Mouse (Mus musculus) monocyte, adult 59 days (primary cell): ENCODE results near the gene Ptgdr. TPM values are rescaled to one million over a fixed set of nuclear protein-coding genes. Genes with fewer than 3 reads are reported as not detected.

ENCODE experiments used
- total RNA-seq, 2 experiments: library from RNA; stranded (reverse); gene quantifications; one replicate each; pipeline ENCODE4 v1.2.4; 2023

Ptgdr gene
- total RNA-seq, result not detected

DNA sequence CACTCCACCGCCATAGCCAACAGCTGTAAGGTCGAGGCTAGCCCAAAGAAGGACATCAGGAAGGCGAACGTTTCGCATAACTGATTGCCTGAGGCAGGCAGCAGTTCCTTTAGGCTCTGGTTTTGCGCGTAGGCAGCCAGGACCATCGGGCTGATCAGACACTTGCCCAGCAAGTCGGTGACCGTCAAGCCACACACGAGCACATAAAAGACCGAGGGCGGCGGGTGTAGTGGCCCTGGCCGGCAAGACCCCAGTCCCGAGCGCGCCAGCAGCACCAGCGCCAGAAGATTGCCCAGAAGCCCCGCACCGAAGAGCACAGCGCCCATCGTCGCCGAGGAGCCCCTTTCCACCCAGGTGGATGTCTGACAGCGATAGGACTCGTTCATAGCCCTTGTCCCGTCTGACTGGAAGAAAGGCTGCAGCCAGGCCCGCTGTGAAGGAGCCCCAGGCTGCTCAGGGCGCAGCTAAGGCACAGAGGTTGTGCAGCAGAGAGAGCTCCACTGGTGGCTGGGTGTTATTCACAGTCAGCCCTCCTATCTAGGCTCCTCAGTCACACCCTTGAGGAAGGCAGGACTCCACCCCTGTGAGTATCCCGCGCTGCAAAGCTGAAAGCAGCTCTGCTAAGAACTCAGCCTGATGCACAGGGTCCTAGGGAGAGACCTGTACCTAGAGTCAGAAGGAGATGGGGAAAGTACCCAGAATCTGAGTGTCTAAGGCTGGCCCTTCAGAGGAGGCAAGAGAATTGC is at the start of gene Ptgdr:
Gene Ptgdr (minus strand): TSS at position 508 of the 746 bp plus-strand sequence.

Other genes starting within 250 kb of the Ptgdr start
- gene Gm5624, start 231.4 kb downstream of the Ptgdr start, total RNA-seq, result not detected
- not detected for gene Gm8257, start 152.9 kb downstream of the Ptgdr start, total RNA-seq
- not detected for gene Gm8267, start 109.0 kb downstream of the Ptgdr start, total RNA-seq
- 10 to 100 TPM; 16.9 to 20.2 TPM for gene Ptger2, start 128.8 kb upstream of the Ptgdr start, total RNA-seq